Mouse (Mus musculus): ENCODE measurements around the gene Apopt1. TPM values are rescaled to one million over a fixed set of nuclear protein-coding genes. Genes with fewer than 3 reads are reported as not detected.

Apopt1 gene
- polyA plus RNA-seq, 1 experiment: 29.9 TPM

GRCm38 (mm10) chr12:111716505-111716904 is 3.4 kb downstream of the Apopt1 start:
- no peaks in the 10 kb centered on the region for H3K36me3 ChIP-seq (ENCODE audit: control insufficient read depth, insufficient read depth)
- H3K27me3 ChIP-seq (ENCODE audit: control insufficient read depth, insufficient read depth, insufficient read length): no peaks in the 10 kb centered on the region
- peaks cover 49% of the 10 kb centered on the region for H3K79me2 ChIP-seq (ENCODE audit: control insufficient read depth, insufficient read depth)
- TF ChIP-seq CEBPB (IDR thresholded peaks at IDR 0.05; ENCODE audit: low read depth) (no peak), MAX (IDR thresholded peaks at IDR 0.05) (no peak), CTCF (IDR thresholded peaks at IDR 0.05; ENCODE audit: control insufficient read depth, insufficient read depth, insufficient read length) (no peak), USF1 (IDR thresholded peaks at IDR 0.05; ENCODE audit: low read depth) (no peak)
- H3K79me3 ChIP-seq (ENCODE audit: low read depth): peaks cover 21% of the 10 kb centered on the region
- no peak overlapping the region for H3K4me3 ChIP-seq (ENCODE audit: insufficient read depth, poor library complexity, severe bottlenecking)
- no peak overlapping the region for H3ac ChIP-seq (ENCODE audit: control insufficient read depth, insufficient read length, low read depth)

DNA sequence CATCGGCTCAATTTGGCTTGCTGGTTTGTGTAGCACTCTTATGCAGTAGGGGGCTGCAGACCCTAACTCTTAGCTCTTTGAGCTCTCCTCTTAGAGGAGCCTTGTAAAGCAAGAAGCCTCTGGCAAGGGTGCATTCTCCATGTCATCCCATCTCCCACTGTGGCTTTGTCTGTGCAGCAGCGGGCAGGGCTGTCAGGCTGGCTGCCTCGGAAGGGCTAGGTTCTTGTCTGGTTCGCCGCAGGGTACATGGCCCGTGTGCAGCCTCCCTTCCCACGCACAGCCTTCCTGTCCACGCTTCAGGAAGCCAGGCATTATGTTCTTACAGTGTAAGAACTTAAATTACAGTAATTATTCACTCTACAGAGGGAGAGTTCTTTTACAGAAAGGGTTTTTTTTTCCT is 5.6 kb downstream of the Apopt1 start:
- no peaks in the 10 kb centered on the region for H3K27me3 ChIP-seq (ENCODE audit: control insufficient read depth, insufficient read depth, insufficient read length)
- TF ChIP-seq MYOG (IDR thresholded peaks at IDR 0.05; ENCODE audit: control insufficient read depth, extremely low read depth, insufficient read length) (no peak), CTCF (IDR thresholded peaks at IDR 0.05; ENCODE audit: control insufficient read depth, insufficient read depth, insufficient read length) (no peak)
- H3ac ChIP-seq (ENCODE audit: control insufficient read depth, insufficient read length, low read depth): no peak overlapping the region
- no peak overlapping the region for H3K4me3 ChIP-seq (ENCODE audit: insufficient read depth, poor library complexity, severe bottlenecking)
- peaks cover 13% of the 10 kb centered on the region for H3K79me3 ChIP-seq (ENCODE audit: low read depth)
- H3K79me2 ChIP-seq (ENCODE audit: control insufficient read depth, insufficient read depth): peaks cover 29% of the 10 kb centered on the region
- no peaks in the 10 kb centered on the region for H3K36me3 ChIP-seq (ENCODE audit: control insufficient read depth, insufficient read depth)

- Histone ChIP-seq H3K79me2 (ENCODE audit: control insufficient read depth, insufficient read depth) (peaks cover 13% of the 10 kb centered on the region), H3K27me3 (ENCODE audit: control insufficient read depth, insufficient read depth, insufficient read length) (no peaks in the 10 kb centered on the region), H3ac (ENCODE audit: control insufficient read depth, insufficient read length, low read depth) (no peak overlapping the region), H3K36me3 (ENCODE audit: control insufficient read depth, insufficient read depth) (no peaks in the 10 kb centered on the region), H3K79me3 (ENCODE audit: low read depth) (peaks cover 6% of the 10 kb centered on the region), H3K4me3 (ENCODE audit: insufficient read depth, poor library complexity, severe bottlenecking) (no peak overlapping the region)
- no peak for TF ChIP-seq MAX (IDR thresholded peaks at IDR 0.05)
- no peak for TF ChIP-seq CTCF (IDR thresholded peaks at IDR 0.05; ENCODE audit: control insufficient read depth, insufficient read depth, insufficient read length)
- TF ChIP-seq USF1 (IDR thresholded peaks at IDR 0.05; ENCODE audit: low read depth): no peak
- no peak for TF ChIP-seq MYOD1 (IDR thresholded peaks at IDR 0.05; ENCODE audit: control insufficient read depth, insufficient read length, low read depth)
Measured at GRCm38 (mm10) chr12:111720222-111720621, 7.2 kb downstream of the Apopt1 start.

DNA sequence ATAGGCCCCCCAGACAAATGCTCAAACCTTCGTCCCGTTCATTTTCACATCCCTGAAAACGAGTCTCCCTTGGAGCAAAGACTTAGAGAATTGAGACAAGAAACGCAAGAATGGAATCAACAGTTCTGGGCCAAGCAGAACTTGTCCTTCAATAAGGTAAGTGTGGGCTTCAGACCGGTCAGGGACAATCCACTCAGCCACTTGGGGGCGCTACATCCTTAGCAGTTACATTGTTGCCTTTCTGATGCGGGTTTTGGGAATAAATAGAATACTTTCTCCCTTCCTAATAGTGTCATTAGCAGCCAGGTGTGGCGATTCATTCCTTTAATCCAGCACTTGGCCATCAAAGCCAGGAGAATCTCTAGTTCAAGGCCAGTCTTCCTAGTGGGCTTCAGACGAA is 9.6 kb downstream of the Apopt1 start:
- H3K27me3 ChIP-seq (ENCODE audit: control insufficient read depth, insufficient read depth, insufficient read length): no peaks in the 10 kb centered on the region
- H3K79me3 ChIP-seq (ENCODE audit: low read depth): no peaks in the 10 kb centered on the region
- H3K4me3 ChIP-seq (ENCODE audit: insufficient read depth, poor library complexity, severe bottlenecking): no peak overlapping the region
- no peak for TF ChIP-seq MYOD1 (IDR thresholded peaks at IDR 0.05; ENCODE audit: control insufficient read depth, insufficient read length, low read depth)
- TF ChIP-seq CEBPB (IDR thresholded peaks at IDR 0.05; ENCODE audit: low read depth): no peak
- TF ChIP-seq USF1 (IDR thresholded peaks at IDR 0.05; ENCODE audit: low read depth): no peak
- TF ChIP-seq MAX (IDR thresholded peaks at IDR 0.05): no peak
- no peak for TF ChIP-seq FOSL1 (IDR thresholded peaks at IDR 0.05; ENCODE audit: insufficient read depth, low read length, poor library complexity, severe bottlenecking)
- no peak for TF ChIP-seq CTCF (IDR thresholded peaks at IDR 0.05; ENCODE audit: control insufficient read depth, insufficient read depth, insufficient read length)
- no peak for TF ChIP-seq MYOG (IDR thresholded peaks at IDR 0.05; ENCODE audit: control insufficient read depth, extremely low read depth, insufficient read length)
- no peaks in the 10 kb centered on the region for H3K36me3 ChIP-seq (ENCODE audit: control insufficient read depth, insufficient read depth)
- H3ac ChIP-seq (ENCODE audit: control insufficient read depth, insufficient read length, low read depth): no peak overlapping the region
- no peaks in the 10 kb centered on the region for H3K79me2 ChIP-seq (ENCODE audit: control insufficient read depth, insufficient read depth)

- no peaks in the 10 kb centered on the region for H3K79me3 ChIP-seq (ENCODE audit: low read depth)
- no peaks in the 10 kb centered on the region for H3K79me2 ChIP-seq (ENCODE audit: control insufficient read depth, insufficient read depth)
- TF ChIP-seq FOSL1 (IDR thresholded peaks at IDR 0.05; ENCODE audit: insufficient read depth, low read length, poor library complexity, severe bottlenecking): no peak
- no peak for TF ChIP-seq MYOG (IDR thresholded peaks at IDR 0.05; ENCODE audit: control insufficient read depth, extremely low read depth, insufficient read length)
- no peak for TF ChIP-seq CEBPB (IDR thresholded peaks at IDR 0.05; ENCODE audit: low read depth)
- no peak for TF ChIP-seq MAX (IDR thresholded peaks at IDR 0.05)
- TF ChIP-seq CTCF (IDR thresholded peaks at IDR 0.05; ENCODE audit: control insufficient read depth, insufficient read depth, insufficient read length): no peak
- TF ChIP-seq MYOD1 (IDR thresholded peaks at IDR 0.05; ENCODE audit: control insufficient read depth, insufficient read length, low read depth): no peak
- no peak for TF ChIP-seq USF1 (IDR thresholded peaks at IDR 0.05; ENCODE audit: low read depth)
- H3K36me3 ChIP-seq (ENCODE audit: control insufficient read depth, insufficient read depth): no peaks in the 10 kb centered on the region
- no peaks in the 10 kb centered on the region for H3K27me3 ChIP-seq (ENCODE audit: control insufficient read depth, insufficient read depth, insufficient read length)
- H3ac ChIP-seq (ENCODE audit: control insufficient read depth, insufficient read length, low read depth): no peak overlapping the region
- H3K4me3 ChIP-seq (ENCODE audit: insufficient read depth, poor library complexity, severe bottlenecking): no peak overlapping the region
Measured at GRCm38 (mm10) chr12:111724638-111725337, 11.7 kb downstream of the Apopt1 start.

DNA sequence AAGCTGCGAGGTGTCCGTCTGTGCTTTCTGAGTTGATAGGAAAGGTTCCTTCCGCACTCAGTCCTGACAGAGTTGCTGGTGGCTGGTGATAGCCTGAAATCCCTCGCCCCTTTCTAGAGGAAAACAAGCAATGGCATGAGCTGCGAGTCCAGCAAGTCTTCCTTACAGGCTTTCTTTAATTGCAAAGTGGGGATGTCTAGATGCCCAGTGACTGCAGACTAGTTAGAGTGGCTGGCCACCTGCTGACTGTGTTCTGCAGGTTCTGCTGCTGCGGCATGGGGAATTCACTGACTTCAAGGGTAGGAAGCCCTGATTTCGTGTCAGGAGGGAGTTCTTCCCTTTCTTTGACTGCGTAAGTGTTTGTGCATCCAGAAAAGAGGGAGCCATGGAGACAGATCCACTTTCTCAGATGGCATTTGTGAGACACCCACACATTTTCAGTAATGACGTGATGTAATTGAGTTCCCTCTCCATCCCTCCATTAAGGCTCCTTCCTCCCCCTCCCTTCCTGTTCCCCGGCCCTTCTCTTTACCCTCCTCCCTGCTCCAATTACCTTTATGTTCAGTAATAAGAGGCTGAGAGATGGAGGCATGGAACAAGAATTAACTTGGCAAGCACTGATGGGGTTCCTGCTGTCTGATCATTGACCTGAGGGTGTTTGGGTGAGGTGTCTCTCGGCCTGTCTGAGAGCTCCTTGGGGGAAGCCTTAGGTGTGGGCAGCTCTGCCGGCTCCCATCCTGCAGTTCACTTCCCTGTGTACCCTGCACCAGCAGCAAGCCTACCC is 12.5 kb downstream of the Apopt1 start:
- no peak for TF ChIP-seq MYOD1 (IDR thresholded peaks at IDR 0.05; ENCODE audit: control insufficient read depth, insufficient read length, low read depth)
- TF ChIP-seq FOSL1 (IDR thresholded peaks at IDR 0.05; ENCODE audit: insufficient read depth, low read length, poor library complexity, severe bottlenecking): no peak
- no peak for TF ChIP-seq CEBPB (IDR thresholded peaks at IDR 0.05; ENCODE audit: low read depth)
- no peak overlapping the region for H3ac ChIP-seq (ENCODE audit: control insufficient read depth, insufficient read length, low read depth)
- no peaks in the 10 kb centered on the region for H3K79me2 ChIP-seq (ENCODE audit: control insufficient read depth, insufficient read depth)
- H3K27me3 ChIP-seq (ENCODE audit: control insufficient read depth, insufficient read depth, insufficient read length): no peaks in the 10 kb centered on the region
- H3K36me3 ChIP-seq (ENCODE audit: control insufficient read depth, insufficient read depth): no peaks in the 10 kb centered on the region
- H3K79me3 ChIP-seq (ENCODE audit: low read depth): no peaks in the 10 kb centered on the region
- no peak overlapping the region for H3K4me3 ChIP-seq (ENCODE audit: insufficient read depth, poor library complexity, severe bottlenecking)

Measured in C2C12 (cell line).